ENCODE assay signal across 14 mouse cellular contexts in the genomic region with DNA sequence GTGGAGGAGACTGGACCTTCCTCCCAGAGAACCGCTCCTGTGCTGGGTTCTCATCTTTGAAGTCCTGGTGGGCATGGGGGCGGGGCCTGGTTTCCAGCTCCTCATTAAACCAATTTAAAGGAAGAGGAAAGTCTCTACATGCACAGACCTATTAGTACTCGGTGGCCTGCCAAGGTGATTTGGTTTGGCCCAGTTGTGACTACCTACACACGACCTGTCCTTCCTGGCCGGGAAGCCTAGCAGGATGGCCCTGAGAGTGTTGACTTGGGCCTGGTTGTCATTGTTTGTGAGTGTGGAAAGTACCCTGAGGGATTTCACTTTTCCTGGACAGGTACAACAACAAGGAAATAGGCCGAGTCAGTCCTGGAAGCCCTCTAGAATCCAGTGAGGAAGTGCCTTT.
DNase-seq lines count a peak whose midpoint lies in the region; ATAC-seq and TF ChIP-seq lines count a peak whose summit lies in the region.
"Had no signal": no experiment of that assay in that cellular context is flagged by ENCODE, and none has a peak within 500 bp of the region (broad histone marks: within the 10 kb centered on the region; RNA-seq: fewer than 3 reads in every experiment).

No protein-coding gene starts in this region.

- H3K4me1 ChIP-seq in heart, adult 2 months (ENCODE audit: control insufficient read depth, insufficient read depth, low read length) = peaks cover 32% of the 10 kb centered on the region
- peaks cover 8% of the 10 kb centered on the region for H3K4me1 ChIP-seq in liver, adult 2 months (ENCODE audit: control insufficient read depth, insufficient read depth, low read length)
- peaks cover 46% of the 10 kb centered on the region for H3K4me1 ChIP-seq in liver, embryonic 12.5 days
- peaks cover 71% of the 10 kb centered on the region for H3K4me1 ChIP-seq in embryonic facial prominence, embryonic 15.5 days

- H3ac ChIP-seq in myocyte (ENCODE audit: control insufficient read depth, insufficient read length) = no peak overlapping the region

- no peak for TF ChIP-seq EP300 in heart, adult 2 months (IDR thresholded peaks at IDR 0.05; ENCODE audit: insufficient read depth, low read depth, low read length)

- TF ChIP-seq POLR2A in heart, adult 2 months (IDR thresholded peaks at IDR 0.05; ENCODE audit: insufficient read depth, low read depth, low read length) = no peak
- TF ChIP-seq POLR2A in liver, adult 2 months (IDR thresholded peaks at IDR 0.05; ENCODE audit: extremely low read depth, insufficient read depth, low read length) = no peak
- no peak for TF ChIP-seq POLR2A in myocyte (IDR thresholded peaks at IDR 0.05; ENCODE audit: insufficient read length, low read depth)

- H3K4me3 ChIP-seq in heart, adult 2 months = no peak overlapping the region
- H3K4me3 ChIP-seq in liver, adult 2 months (ENCODE audit: insufficient read depth, low read depth, low read length) = no peak overlapping the region
- no peak overlapping the region for H3K4me3 ChIP-seq in liver, embryonic 12.5 days
- H3K4me3 ChIP-seq in embryonic facial prominence, embryonic 15.5 days (replicated peaks) = no peak overlapping the region
- no peak overlapping the region for H3K4me3 ChIP-seq in myocyte
- H3K4me3 ChIP-seq: erythroblast, embryonic 14.5 days; hindbrain, embryonic 13.5 days; layer of hippocampus, adult 2 months; midbrain, embryonic 12.5 days had no signal

- intact Hi-C loops in heart, adult 2 months (cut with DNase I) = no loop called here
- intact Hi-C loops in heart, postnatal 25 days (cut with DNase I) = loop anchor here (2.0 kb wide), 1 partner anchor 21 kb away; no protein-coding TSS in a partner anchor

- DNase-seq in heart, adult 2 months = no peak
- no peak for DNase-seq in heart, postnatal 25 days (ENCODE audit: low spot score)
- no peak for DNase-seq in liver, adult 2 months (ENCODE audit: extremely low read depth, low read depth, low spot score)
- DNase-seq in layer of hippocampus, postnatal 10 days (ENCODE audit: low spot score in 2 of 2) = no peak
- no peak for DNase-seq in thymus, adult 18-20 months
- DNase-seq: cerebellum, postnatal 25 days; thymus, postnatal 36 days had no signal

- ATAC-seq in liver, embryonic 12.5 days = no peak
- no peak for ATAC-seq in embryonic facial prominence, embryonic 15.5 days (ENCODE audit: insufficient number of reproducible peaks, low FRiP score, low TSS enrichment, low read depth)

- no peaks in the 10 kb centered on the region for H3K9me3 ChIP-seq in liver, embryonic 12.5 days (replicated peaks)
- H3K9me3 ChIP-seq in embryonic facial prominence, embryonic 15.5 days (replicated peaks) = no peaks in the 10 kb centered on the region
- H3K9me3 ChIP-seq: hindbrain, embryonic 13.5 days; midbrain, embryonic 12.5 days had no signal

- 53% methylated on average over 6 of the region's 6 CpGs for WGBS in heart, adult 2 months
- 70% methylated on average over 6 of the region's 6 CpGs for WGBS in liver, adult 2 months
- 71% methylated on average over 6 of the region's 6 CpGs for WGBS in liver, embryonic 12.5 days (ENCODE audit: insufficient replicate concordance)
- 61% methylated on average over 6 of the region's 6 CpGs for WGBS in embryonic facial prominence, embryonic 15.5 days

- H3K36me3 ChIP-seq in heart, adult 2 months (ENCODE audit: control insufficient read depth, insufficient read depth, low read length) = peaks cover 5% of the 10 kb centered on the region
- H3K36me3 ChIP-seq in liver, adult 2 months (ENCODE audit: control insufficient read depth, insufficient read depth, low read length) = no peaks in the 10 kb centered on the region
- H3K36me3 ChIP-seq in liver, embryonic 12.5 days = no peaks in the 10 kb centered on the region
- no peaks in the 10 kb centered on the region for H3K36me3 ChIP-seq in embryonic facial prominence, embryonic 15.5 days
- H3K36me3 ChIP-seq in myocyte (ENCODE audit: control insufficient read depth, insufficient read depth) = no peaks in the 10 kb centered on the region
- H3K36me3 ChIP-seq: hindbrain, embryonic 13.5 days; midbrain, embryonic 12.5 days had no signal

- no peak for TF ChIP-seq CTCF in heart, adult 2 months (IDR thresholded peaks at IDR 0.05)
- no peak for TF ChIP-seq CTCF in liver, adult 2 months (IDR thresholded peaks at IDR 0.05; ENCODE audit: low read depth, low read length)

- no peak overlapping the region for H3K4me2 ChIP-seq in liver, embryonic 12.5 days
- no peak overlapping the region for H3K4me2 ChIP-seq in embryonic facial prominence, embryonic 15.5 days (replicated peaks)
- peak overlapping the region; percentile 67 for H3K4me2 ChIP-seq in myocyte (ENCODE audit: low read depth)
- H3K4me2 ChIP-seq: hindbrain, embryonic 13.5 days; midbrain, embryonic 12.5 days had no signal

- H3K27ac ChIP-seq in heart, adult 2 months = peak overlapping the region; percentile 60
- H3K27ac ChIP-seq in liver, adult 2 months (replicated peaks; ENCODE audit: insufficient read depth, low read depth, low read length) = 0 out of 2 replicates have a peak overlapping the region, but pooled peaks have one; percentile 11
- no peak overlapping the region for H3K27ac ChIP-seq in liver, embryonic 12.5 days
- H3K27ac ChIP-seq in embryonic facial prominence, embryonic 15.5 days (replicated peaks) = 0 out of 2 replicates have a peak overlapping the region, but pooled peaks have one; percentile 24
- H3K27ac ChIP-seq: hindbrain, embryonic 13.5 days; midbrain, embryonic 12.5 days had no signal

- no peaks in the 10 kb centered on the region for H3K27me3 ChIP-seq in heart, adult 2 months (ENCODE audit: control insufficient read depth, insufficient read depth, low read length)
- H3K27me3 ChIP-seq in liver, adult 2 months (ENCODE audit: control insufficient read depth, insufficient read depth, low read length) = no peaks in the 10 kb centered on the region
- H3K27me3 ChIP-seq in liver, embryonic 12.5 days (replicated peaks) = 0 out of 2 replicates have a peak, but pooled peaks cover 3% of the 10 kb centered on the region
- no peaks in the 10 kb centered on the region for H3K27me3 ChIP-seq in embryonic facial prominence, embryonic 15.5 days
- no peaks in the 10 kb centered on the region for H3K27me3 ChIP-seq in myocyte (ENCODE audit: control insufficient read depth, insufficient read depth, insufficient read length)

- H3K9ac ChIP-seq in heart, adult 2 months (ENCODE audit: low read depth, low read length) = no peak overlapping the region
- no peak overlapping the region for H3K9ac ChIP-seq in liver, adult 2 months (ENCODE audit: low read depth, low read length)
- no peak overlapping the region for H3K9ac ChIP-seq in liver, embryonic 12.5 days
- H3K9ac ChIP-seq in embryonic facial prominence, embryonic 15.5 days = no peak overlapping the region
- H3K9ac ChIP-seq: hindbrain, embryonic 13.5 days; midbrain, embryonic 12.5 days had no signal

- peaks cover 4% of the 10 kb centered on the region for H3K79me2 ChIP-seq in heart, adult 2 months (replicated peaks; ENCODE audit: control insufficient read depth, insufficient read depth, low read length)
- peaks cover 23% of the 10 kb centered on the region; the same call in 1 of the 2 replicates for H3K79me2 ChIP-seq in liver, adult 2 months (ENCODE audit: control insufficient read depth, insufficient read depth, low read length)
- H3K79me2 ChIP-seq in myocyte (ENCODE audit: control insufficient read depth, insufficient read depth) = peaks cover 98% of the 10 kb centered on the region

TF ChIP-seq in myocyte, 11 proteins besides CTCF, POLR2A, EP300 and RAD21:
- TF ChIP-seq USF1 (IDR thresholded peaks at IDR 0.05; ENCODE audit: low read depth) (no peak), SRF (IDR thresholded peaks at IDR 0.05; ENCODE audit: control insufficient read depth, insufficient read length, low read depth) (no peak), POLR2AphosphoS2 (IDR thresholded peaks at IDR 0.05; ENCODE audit: insufficient read length, low read depth) (no peak), TCF12 (IDR thresholded peaks at IDR 0.05; ENCODE audit: insufficient read depth, poor library complexity, severe bottlenecking) (no peak), CEBPB (IDR thresholded peaks at IDR 0.05; ENCODE audit: insufficient read depth, poor library complexity, severe bottlenecking) (no peak), TCF3 (IDR thresholded peaks at IDR 0.05; ENCODE audit: insufficient read length, low read depth) (no peak), MYOD1 (IDR thresholded peaks at IDR 0.05; ENCODE audit: control insufficient read depth in 1 of 3, insufficient read length in 2 of 3, low read depth in 2 of 3) (no peak)
